Mouse (Mus musculus) midbrain, embryonic 11.5 days (tissue): ENCODE data around the gene Mkrn1. TPM values are rescaled to one million over a fixed set of nuclear protein-coding genes. Genes with fewer than 3 reads are reported as not detected.
A peak's percentile ranks its signal among the peaks of the same experiment; 100 is the strongest.
"Not testable (repeated sequence)": the region's sequence is repeated elsewhere in the genome, so short reads cannot be mapped to it uniquely, and the experiment has no call there.

ENCODE experiments used
- ATAC-seq: fragments of 200-750 bp; cut with Nextera tagmentation; 2 replicates; pipeline ENCODE4 v1.8.0; 2017; ENCODE audit warnings: moderate TSS enrichment, moderate library complexity; ENCODE audit not compliant: low FRiP score
- DNase-seq: peaks from one replicate; pipeline ENCODE4 v3.0.0; 2015; ENCODE audit warnings: low spot score; ENCODE audit errors: missing footprints
- H3K27ac ChIP-seq: fragments of 300-500 bp; sonication (generic); 2 replicates; pipeline ENCODE4 v1.5.1; 2014; ENCODE audit warnings: low read depth, low read length
- H3K27me3 ChIP-seq: fragments of 300-500 bp; sonication (generic); 2 replicates; pipeline ENCODE4 v1.6.1; 2014; ENCODE audit warnings: mild to moderate bottlenecking, low read length, moderate library complexity, mixed read lengths; ENCODE audit not compliant: control insufficient read depth, insufficient read depth
- H3K36me3 ChIP-seq: fragments of 300-500 bp; sonication (generic); 2 replicates; pipeline ENCODE4 v1.6.1; 2014; ENCODE audit warnings: mild to moderate bottlenecking, low read length, moderate library complexity, mixed read lengths; ENCODE audit not compliant: control insufficient read depth, insufficient read depth
- H3K4me1 ChIP-seq: fragments of 300-500 bp; sonication (generic); 2 replicates; pipeline ENCODE4 v1.6.1; 2014; ENCODE audit warnings: low read length; ENCODE audit not compliant: control insufficient read depth, insufficient read depth
- H3K4me2 ChIP-seq: fragments of 300-500 bp; sonication (generic); 2 replicates; pipeline ENCODE4 v1.6.1; 2014; ENCODE audit warnings: mild to moderate bottlenecking, moderate library complexity
- H3K4me3 ChIP-seq: fragments of 300-500 bp; sonication (generic); 2 replicates; pipeline ENCODE4 v1.5.1; 2014; ENCODE audit warnings: low read depth, low read length
- H3K9ac ChIP-seq: fragments of 300-500 bp; sonication (generic); 2 replicates; pipeline ENCODE4 v1.6.1; 2014; ENCODE audit warnings: low read length
- H3K9me3 ChIP-seq: fragments of 300-500 bp; sonication (generic); 2 replicates; pipeline ENCODE4 v1.6.1; 2016; ENCODE audit warnings: low read length; ENCODE audit not compliant: control insufficient read depth
- WGBS: fragments of 180-500 bp; shearing (Covaris S2); extraction: QIAGEN DNeasy Blood & Tissue Kit; methylation state at CpG from one replicate; pipeline ENCODE4 v1.1.7; 2014; 5-methylcytosine and 5-hydroxymethylcytosine counted together
- polyA plus RNA-seq: library from polyadenylated mRNA; unstranded; fragments of >200 nt; fragmentation: Nextera tagmentation; extraction: Ambion mirVana; gene quantifications from 2 replicates; pipeline ENCODE4 v1.2.1, GENCODE M21; 2014

Gene Mkrn1
- polyA plus RNA-seq, 1 experiment from 2014 or later = 131 TPM

DNA sequence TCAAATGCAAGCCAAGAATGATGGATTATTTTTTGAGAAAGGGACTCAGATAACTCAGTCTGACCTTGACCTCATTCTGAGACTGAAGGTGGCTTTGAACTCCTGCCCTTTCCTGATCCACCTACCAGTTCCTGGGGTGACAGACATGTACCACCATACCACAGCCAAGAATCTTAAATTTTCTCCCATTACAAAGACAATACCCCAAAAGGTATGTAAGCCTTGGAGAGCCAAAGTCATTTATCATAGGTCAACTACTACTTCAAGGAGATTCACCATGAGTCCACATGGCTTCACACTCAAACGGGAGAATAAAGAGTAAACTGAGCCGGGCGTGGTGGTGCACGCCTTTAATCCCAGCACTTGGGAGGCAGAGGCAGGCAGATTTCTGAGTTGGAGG, 30.3 kb upstream of the Mkrn1 start:
- peaks cover 3% of the 10 kb centered on the region; the same call in 1 of the 2 replicates for H3K4me1 ChIP-seq
- H3K9ac ChIP-seq = no peak overlapping the region
- H3K4me2 ChIP-seq = no peak overlapping the region
- no peak for DNase-seq
- no peaks in the 10 kb centered on the region for H3K9me3 ChIP-seq
- H3K27me3 ChIP-seq = no peaks in the 10 kb centered on the region
- H3K27ac ChIP-seq = no peak overlapping the region
- WGBS = 88% methylated on average over 4 of the region's 4 CpGs
- no peak overlapping the region for H3K4me3 ChIP-seq
- ATAC-seq = no peak
- no peaks in the 10 kb centered on the region for H3K36me3 ChIP-seq

GRCm38 (mm10) chr6:39447429-39448185, 27.3 kb upstream of the Mkrn1 start:
- H3K4me1 ChIP-seq = peaks cover 3% of the 10 kb centered on the region; the same call in 1 of the 2 replicates
- no peak overlapping the region for H3K9ac ChIP-seq
- DNase-seq (no peak), ATAC-seq (no peak)
- H3K36me3 ChIP-seq = no peaks in the 10 kb centered on the region
- no peak overlapping the region for H3K4me3 ChIP-seq
- no peaks in the 10 kb centered on the region for H3K27me3 ChIP-seq
- no peaks in the 10 kb centered on the region for H3K9me3 ChIP-seq
- no peak overlapping the region for H3K4me2 ChIP-seq
- H3K27ac ChIP-seq = no peak overlapping the region
- 48% methylated on average over 4 of the region's 4 CpGs for WGBS

- Histone ChIP-seq H3K9me3 (no peaks in the 10 kb centered on the region), H3K27ac (no peak overlapping the region), H3K4me3 (no peak overlapping the region), H3K4me2 (peak overlapping the region; percentile 24; the same call in 1 of the 2 replicates), H3K36me3 (no peaks in the 10 kb centered on the region), H3K27me3 (no peaks in the 10 kb centered on the region), H3K9ac (0 out of 2 replicates have a peak overlapping the region, but pooled peaks have one; percentile 10), H3K4me1 (peaks cover 3% of the 10 kb centered on the region; the same call in 1 of the 2 replicates)
- ATAC-seq = peak; percentile 38
- DNase-seq = peak; percentile 90
- WGBS = 3% methylated on average over 19 of the region's 19 CpGs
Observed at GRCm38 (mm10) chr6:39445801-39446572, 25.7 kb upstream of the Mkrn1 start.

DNA sequence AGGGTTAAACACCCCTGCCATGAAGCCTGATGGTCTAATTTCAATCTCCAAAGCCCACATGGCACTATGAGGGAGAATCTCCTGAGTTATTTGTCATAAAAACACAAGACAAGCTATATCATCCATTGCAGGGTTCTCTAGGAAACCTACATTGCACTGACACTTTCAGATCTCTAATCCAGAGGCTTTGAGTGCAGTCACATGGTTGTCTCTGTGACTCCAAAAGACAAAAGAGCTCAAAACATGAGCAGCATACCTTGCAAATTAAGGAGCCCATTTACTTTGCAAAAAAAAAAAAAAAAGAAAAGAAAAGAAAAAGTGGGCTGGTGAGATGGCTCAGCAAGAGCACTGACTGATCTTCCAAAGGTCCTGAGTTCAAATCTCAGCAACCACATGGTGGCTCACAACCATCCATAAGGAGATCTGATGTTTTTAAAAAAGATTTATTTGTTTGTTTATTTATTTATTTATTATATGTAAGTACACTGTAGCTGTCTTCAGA, 22.6 kb upstream of the Mkrn1 start:
- no peak for ATAC-seq
- Histone ChIP-seq H3K9me3 (no peaks in the 10 kb centered on the region), H3K4me3 (no peak overlapping the region), H3K36me3 (no peaks in the 10 kb centered on the region), H3K27ac (no peak overlapping the region), H3K4me2 (no peak overlapping the region), H3K9ac (no peak overlapping the region), H3K4me1 (peaks cover 3% of the 10 kb centered on the region; the same call in 1 of the 2 replicates), H3K27me3 (no peaks in the 10 kb centered on the region)
- DNase-seq = no peak

- no peak overlapping the region for H3K9ac ChIP-seq
- DNase-seq (no peak), ATAC-seq (no peak)
- H3K4me1 ChIP-seq = no peaks in the 10 kb centered on the region
- H3K9me3 ChIP-seq = no peaks in the 10 kb centered on the region
- H3K36me3 ChIP-seq = no peaks in the 10 kb centered on the region
- no peak overlapping the region for H3K4me2 ChIP-seq
- H3K27me3 ChIP-seq = no peaks in the 10 kb centered on the region
- no peak overlapping the region for H3K27ac ChIP-seq
- H3K4me3 ChIP-seq = no peak overlapping the region
Observed at GRCm38 (mm10) chr6:39440207-39440606, 19.9 kb upstream of the Mkrn1 start.

DNA sequence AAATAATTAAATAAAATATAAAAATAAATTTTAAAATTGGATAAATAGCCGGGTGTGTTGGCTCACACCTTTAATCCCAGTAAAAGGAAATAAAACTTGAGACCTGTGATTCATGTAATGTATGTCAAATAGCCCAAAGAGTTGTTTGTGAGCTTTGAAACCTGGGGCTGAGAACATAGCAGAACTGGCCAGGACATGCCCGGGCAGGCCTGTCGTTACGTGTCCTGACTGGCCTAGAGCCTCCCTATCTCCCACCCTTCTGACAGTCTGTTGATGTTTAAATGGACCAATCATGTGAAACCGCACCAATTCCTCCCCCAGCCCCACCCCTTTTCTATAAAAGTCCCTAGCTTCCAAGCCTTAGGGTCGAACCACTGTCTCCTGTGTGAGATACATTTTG, 17.3 kb upstream of the Mkrn1 start:
- not testable (repeated sequence) for H3K36me3 ChIP-seq, ATAC-seq, H3K4me3 ChIP-seq, H3K9ac ChIP-seq, H3K27ac ChIP-seq, H3K4me1 ChIP-seq, H3K9me3 ChIP-seq, H3K4me2 ChIP-seq, DNase-seq, H3K27me3 ChIP-seq
- WGBS = 90% methylated on average over 6 of the region's 6 CpGs

DNA sequence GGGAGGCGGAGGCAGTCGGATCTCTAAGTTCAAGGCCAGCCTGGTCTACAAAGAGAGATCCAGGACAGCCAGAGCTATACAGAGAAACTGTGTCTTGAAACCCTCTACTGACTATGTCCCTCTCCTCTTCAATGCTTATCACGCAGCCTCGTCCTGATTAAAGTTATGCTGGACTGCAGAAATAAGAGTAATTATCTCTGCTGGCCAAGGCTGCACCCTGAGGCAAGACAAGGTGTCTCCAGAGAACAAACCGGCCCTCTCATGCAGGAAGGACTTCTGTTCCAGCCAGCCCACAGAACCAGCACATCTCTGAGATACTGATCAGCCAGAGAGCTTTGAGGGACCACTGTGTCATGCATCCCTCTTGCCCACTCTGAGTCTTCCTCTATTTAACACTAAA, 15.6 kb upstream of the Mkrn1 start:
- DNase-seq = no peak
- Histone ChIP-seq H3K4me1 (no peaks in the 10 kb centered on the region), H3K9ac (no peak overlapping the region), H3K4me3 (no peak overlapping the region), H3K36me3 (no peaks in the 10 kb centered on the region), H3K27ac (no peak overlapping the region; the same call in 1 of the 2 replicates), H3K4me2 (no peak overlapping the region), H3K9me3 (no peaks in the 10 kb centered on the region), H3K27me3 (no peaks in the 10 kb centered on the region)
- ATAC-seq = no peak
- 94% methylated on average over 5 of the region's 5 CpGs for WGBS

- Histone ChIP-seq H3K27me3 (no peaks in the 10 kb centered on the region), H3K4me3 (no peak overlapping the region), H3K9me3 (no peaks in the 10 kb centered on the region), H3K27ac (peak overlapping the region; percentile 38; the same call in 1 of the 2 replicates), H3K36me3 (no peaks in the 10 kb centered on the region), H3K4me1 (no peaks in the 10 kb centered on the region), H3K9ac (no peak overlapping the region), H3K4me2 (no peak overlapping the region)
- 24% methylated on average over 2 of the region's 2 CpGs for WGBS
- ATAC-seq (peak; percentile 89), DNase-seq (peak; percentile 85)
Observed at GRCm38 (mm10) chr6:39434886-39435492, 14.7 kb upstream of the Mkrn1 start.
